Mouse (Mus musculus): Measurements from ENCODE around the gene Dstyk.

Dstyk gene

GRCm38 (mm10) chr1:132388813-132389803 lies 28.2 kb upstream of the Dstyk start:
- DNase-seq (ENCODE audit: low spot score) = no peak

GRCm38 (mm10) chr1:132389886-132390585 lies 27.3 kb upstream of the Dstyk start:
- DNase-seq (ENCODE audit: low spot score) = peak; percentile 34

- DNase-seq (ENCODE audit: low spot score) = no peak
These were observed 26.4 kb upstream of the Dstyk start, which contains the start of gene Tmcc2 for GRCm38 (mm10) chr1:132390691-132391579. Gene Tmcc2 (minus strand): TSS chr1:132391281.

GRCm38 (mm10) chr1:132391580-132392022 lies 25.8 kb upstream of the Dstyk start:
- peak; percentile 67 for DNase-seq (ENCODE audit: low spot score)

- DNase-seq (ENCODE audit: low spot score) = no peak
These were observed 24.5 kb upstream of the Dstyk start for GRCm38 (mm10) chr1:132392872-132393271.

- DNase-seq (ENCODE audit: low spot score) = no peak
These were observed 20.6 kb upstream of the Dstyk start for GRCm38 (mm10) chr1:132396705-132397104.

- no peak for DNase-seq (ENCODE audit: low spot score)
These were observed 16.8 kb upstream of the Dstyk start for GRCm38 (mm10) chr1:132400538-132400937.

- no peak for DNase-seq (ENCODE audit: low spot score)
These were observed 15.5 kb upstream of the Dstyk start for GRCm38 (mm10) chr1:132401843-132402242.

- DNase-seq (ENCODE audit: low spot score) = no peak
These were observed 6.7 kb upstream of the Dstyk start for GRCm38 (mm10) chr1:132410657-132411056.

GRCm38 (mm10) chr1:132416244-132416942 lies 962 bp upstream of the Dstyk start:
- no peak for DNase-seq (ENCODE audit: low spot score)

GRCm38 (mm10) chr1:132416943-132417290 lies 438 bp upstream of the Dstyk start:
- DNase-seq (ENCODE audit: low spot score) = no peak

GRCm38 (mm10) chr1:132420206-132420605 lies 2.9 kb downstream of the Dstyk start:
- DNase-seq (ENCODE audit: low spot score) = no peak

- no peak for DNase-seq (ENCODE audit: low spot score)
These were observed 3.3 kb downstream of the Dstyk start for GRCm38 (mm10) chr1:132420662-132421061.

GRCm38 (mm10) chr1:132422912-132423696 lies 5.7 kb downstream of the Dstyk start:
- no peak for DNase-seq (ENCODE audit: low spot score)

- DNase-seq (ENCODE audit: low spot score) = no peak
These were observed 8.2 kb downstream of the Dstyk start for GRCm38 (mm10) chr1:132425600-132425999.

- no peak for DNase-seq (ENCODE audit: low spot score)
These were observed 13.5 kb downstream of the Dstyk start for GRCm38 (mm10) chr1:132430818-132431217.

GRCm38 (mm10) chr1:132431716-132432115 lies 14.4 kb downstream of the Dstyk start:
- no peak for DNase-seq (ENCODE audit: low spot score)

- DNase-seq (ENCODE audit: low spot score) = no peak
These were observed 16.0 kb downstream of the Dstyk start for GRCm38 (mm10) chr1:132433349-132433748.

GRCm38 (mm10) chr1:132434032-132434431 lies 16.7 kb downstream of the Dstyk start:
- no peak for DNase-seq (ENCODE audit: low spot score)

GRCm38 (mm10) chr1:132436320-132436958 lies 19.1 kb downstream of the Dstyk start:
- no peak for DNase-seq (ENCODE audit: low spot score)

Measured in ovary, adult 18-20 months (tissue).